Comparison of ENCODE assay signal across 22 mouse cellular contexts in the genomic region with DNA sequence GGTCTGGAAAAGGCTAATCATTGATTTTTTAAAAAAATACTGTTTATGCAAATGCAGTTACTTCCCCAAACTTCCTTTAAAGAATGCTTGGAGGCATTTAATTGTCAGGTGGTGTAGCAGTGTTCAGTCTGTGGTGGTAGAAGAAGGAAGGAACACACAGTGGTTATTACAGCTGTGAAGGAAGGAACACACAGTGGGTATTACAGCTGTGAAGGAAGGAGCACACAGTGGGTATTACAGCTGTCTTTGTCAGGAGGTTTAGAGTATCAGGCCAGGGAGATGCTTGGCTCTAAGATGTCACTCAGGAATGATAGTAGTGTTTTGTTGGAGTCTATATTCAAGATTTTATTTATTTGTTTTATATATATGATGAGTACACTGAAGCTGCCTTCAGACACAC. TPM values are rescaled to one million over a fixed set of nuclear protein-coding genes. Genes with fewer than 3 reads are reported as not detected.
DNase-seq lines count a peak whose midpoint lies in the region; ATAC-seq lines count a peak whose summit lies in the region.
"Had no signal": no experiment of that assay in that cellular context is flagged by ENCODE, and none has a peak within 500 bp of the region (broad histone marks: within the 10 kb centered on the region; RNA-seq: fewer than 3 reads in every experiment).

No protein-coding gene starts in this region.

- H3K4me2 ChIP-seq in heart, embryonic 13.5 days = peak overlapping the region; percentile 90
- H3K4me2 ChIP-seq in midbrain, embryonic 12.5 days (replicated peaks) = peak overlapping the region; percentile 74; the same call in 1 of the 2 replicates
- no peak overlapping the region for H3K4me2 ChIP-seq in midbrain, embryonic 11.5 days
- peak overlapping the region; percentile 61; the same call in 1 of the 2 replicates for H3K4me2 ChIP-seq in midbrain, embryonic 15.5 days

- no peak overlapping the region for H3K4me3 ChIP-seq in heart, embryonic 13.5 days
- H3K4me3 ChIP-seq in midbrain, embryonic 12.5 days = no peak overlapping the region
- no peak overlapping the region for H3K4me3 ChIP-seq in midbrain, embryonic 11.5 days (ENCODE audit: low read depth, low read length)
- no peak overlapping the region for H3K4me3 ChIP-seq in midbrain, embryonic 15.5 days

- no peaks in the 10 kb centered on the region for H3K27me3 ChIP-seq in heart, embryonic 13.5 days (replicated peaks)
- H3K27me3 ChIP-seq in midbrain, embryonic 12.5 days = no peaks in the 10 kb centered on the region
- H3K27me3 ChIP-seq in midbrain, embryonic 11.5 days (ENCODE audit: control insufficient read depth, insufficient read depth, low read length) = no peaks in the 10 kb centered on the region
- H3K27me3 ChIP-seq in midbrain, embryonic 15.5 days (replicated peaks) = no peaks in the 10 kb centered on the region
- H3K27me3 ChIP-seq: embryonic facial prominence, embryonic 15.5 days; forebrain, embryonic 13.5 days; liver, embryonic 13.5 days; megakaryocyte, embryonic 14.5 days had no signal

- no peak overlapping the region for H3K27ac ChIP-seq in heart, embryonic 13.5 days (replicated peaks)
- H3K27ac ChIP-seq in midbrain, embryonic 12.5 days (replicated peaks) = no peak overlapping the region
- H3K27ac ChIP-seq in midbrain, embryonic 11.5 days (ENCODE audit: low read depth, low read length) = no peak overlapping the region
- H3K27ac ChIP-seq in midbrain, embryonic 15.5 days = no peak overlapping the region
- H3K27ac ChIP-seq: embryonic facial prominence, embryonic 15.5 days; forebrain, embryonic 13.5 days; liver, embryonic 13.5 days; stomach, postnatal 0 days had no signal

- no peak for ATAC-seq in heart, embryonic 13.5 days (ENCODE audit: extremely low read depth, insufficient number of reproducible peaks, low FRiP score, low TSS enrichment)
- no peak for ATAC-seq in midbrain, embryonic 12.5 days (ENCODE audit: low FRiP score, low read depth)
- no peak for ATAC-seq in midbrain, embryonic 11.5 days (ENCODE audit: low FRiP score)
- no peak for ATAC-seq in midbrain, embryonic 15.5 days (replicated peaks)
- ATAC-seq: forebrain, embryonic 13.5 days; intestine, postnatal 0 days; lung, postnatal 0 days had no signal

- no peak for DNase-seq in heart, adult 9 months (ENCODE audit: low spot score in 2 of 2)
- DNase-seq in midbrain, embryonic 11.5 days (ENCODE audit: low spot score, missing footprints) = no peak
- DNase-seq in adrenal gland, adult (ENCODE audit: inconsistent age in 2 of 2, low spot score in 1 of 2) = no peak
- no peak for DNase-seq in spleen, postnatal 14 days (ENCODE audit: low spot score in 2 of 2)
- DNase-seq: adrenal gland, postnatal 10 days; cerebellum, adult 2 months; heart, adult 18-20 months; kidney, postnatal 25 days; left cerebral cortex, postnatal 4 days; liver, embryonic 13.5 days; retina, postnatal 1 day; thymus, postnatal 36 days had no signal

- H3K9me3 ChIP-seq in heart, embryonic 13.5 days = no peaks in the 10 kb centered on the region
- no peaks in the 10 kb centered on the region for H3K9me3 ChIP-seq in midbrain, embryonic 12.5 days
- H3K9me3 ChIP-seq in midbrain, embryonic 11.5 days (ENCODE audit: control insufficient read depth, low read length) = no peaks in the 10 kb centered on the region
- H3K9me3 ChIP-seq in midbrain, embryonic 15.5 days = no peaks in the 10 kb centered on the region
- H3K9me3 ChIP-seq: embryonic facial prominence, embryonic 15.5 days; forebrain, embryonic 13.5 days; G1E; liver, embryonic 13.5 days; megakaryocyte, embryonic 14.5 days had no signal

- H3K36me3 ChIP-seq in heart, embryonic 13.5 days = peaks cover 37% of the 10 kb centered on the region
- H3K36me3 ChIP-seq in midbrain, embryonic 12.5 days = peaks cover 43% of the 10 kb centered on the region
- peaks cover 9% of the 10 kb centered on the region; the same call in 1 of the 2 replicates for H3K36me3 ChIP-seq in midbrain, embryonic 11.5 days (ENCODE audit: control insufficient read depth, insufficient read depth, low read length)
- peaks cover 11% of the 10 kb centered on the region; the same call in 1 of the 2 replicates for H3K36me3 ChIP-seq in midbrain, embryonic 15.5 days (replicated peaks)

- H3K9ac ChIP-seq in heart, embryonic 13.5 days = no peak overlapping the region
- H3K9ac ChIP-seq in midbrain, embryonic 12.5 days (replicated peaks) = no peak overlapping the region
- H3K9ac ChIP-seq in midbrain, embryonic 11.5 days (ENCODE audit: low read length) = no peak overlapping the region
- no peak overlapping the region for H3K9ac ChIP-seq in midbrain, embryonic 15.5 days

- H3K4me1 ChIP-seq in heart, embryonic 13.5 days = peaks cover 36% of the 10 kb centered on the region
- peaks cover 24% of the 10 kb centered on the region for H3K4me1 ChIP-seq in midbrain, embryonic 12.5 days
- peaks cover 12% of the 10 kb centered on the region for H3K4me1 ChIP-seq in midbrain, embryonic 11.5 days (ENCODE audit: control insufficient read depth, insufficient read depth, low read length)
- peaks cover 38% of the 10 kb centered on the region for H3K4me1 ChIP-seq in midbrain, embryonic 15.5 days

RNA-seq across cellular contexts. Expression of a gene that starts 2.5 kb away (rescaled TPM):
- polyA plus RNA-seq in heart, embryonic 13.5 days (2015; fragmentation: Nextera tagmentation; extraction: Ambion mirVana) = 74.5 and 78.4 TPM in 2 replicates
- 127 and 133 TPM in 2 replicates for polyA plus RNA-seq in midbrain, embryonic 12.5 days (2016; fragmentation: Nextera tagmentation; extraction: Ambion mirVana)
- 79.4 and 99.6 TPM in 2 replicates for polyA plus RNA-seq in midbrain, embryonic 11.5 days (2014; fragmentation: Nextera tagmentation; extraction: Ambion mirVana)
- 140 and 154 TPM in 2 replicates for polyA plus RNA-seq in midbrain, embryonic 15.5 days (2015; fragmentation: Nextera tagmentation; extraction: Ambion mirVana)

RNA-seq across cellular contexts. Expression of a gene that starts 39.8 kb away (rescaled TPM):
- polyA plus RNA-seq in heart, embryonic 13.5 days (2015; fragmentation: Nextera tagmentation; extraction: Ambion mirVana) = 34.6 and 37.5 TPM in 2 replicates
- polyA plus RNA-seq in midbrain, embryonic 12.5 days (2016; fragmentation: Nextera tagmentation; extraction: Ambion mirVana) = 21.8 and 23.8 TPM in 2 replicates
- 26.0 and 26.1 TPM in 2 replicates for polyA plus RNA-seq in midbrain, embryonic 11.5 days (2014; fragmentation: Nextera tagmentation; extraction: Ambion mirVana)
- polyA plus RNA-seq in midbrain, embryonic 15.5 days (2015; fragmentation: Nextera tagmentation; extraction: Ambion mirVana) = 18.3 TPM in 2 replicates

RNA-seq across cellular contexts. Expression of a gene that starts 51.1 kb away (rescaled TPM):
- polyA plus RNA-seq in heart, embryonic 13.5 days (2015; fragmentation: Nextera tagmentation; extraction: Ambion mirVana) = 35.1 and 36.4 TPM in 2 replicates
- polyA plus RNA-seq in midbrain, embryonic 12.5 days (2016; fragmentation: Nextera tagmentation; extraction: Ambion mirVana) = 66.8 and 71.1 TPM in 2 replicates
- polyA plus RNA-seq in midbrain, embryonic 11.5 days (2014; fragmentation: Nextera tagmentation; extraction: Ambion mirVana) = 67.4 and 69.3 TPM in 2 replicates
- polyA plus RNA-seq in midbrain, embryonic 15.5 days (2015; fragmentation: Nextera tagmentation; extraction: Ambion mirVana) = 57.4 and 61.0 TPM in 2 replicates
